Mouse (Mus musculus): Measurements from ENCODE around the gene Gdf7. TPM values are rescaled to one million over a fixed set of nuclear protein-coding genes. Genes with fewer than 3 reads are reported as not detected.

Gene Gdf7
- total RNA-seq, 1 experiment from 2014 or later, result not detected

DNA sequence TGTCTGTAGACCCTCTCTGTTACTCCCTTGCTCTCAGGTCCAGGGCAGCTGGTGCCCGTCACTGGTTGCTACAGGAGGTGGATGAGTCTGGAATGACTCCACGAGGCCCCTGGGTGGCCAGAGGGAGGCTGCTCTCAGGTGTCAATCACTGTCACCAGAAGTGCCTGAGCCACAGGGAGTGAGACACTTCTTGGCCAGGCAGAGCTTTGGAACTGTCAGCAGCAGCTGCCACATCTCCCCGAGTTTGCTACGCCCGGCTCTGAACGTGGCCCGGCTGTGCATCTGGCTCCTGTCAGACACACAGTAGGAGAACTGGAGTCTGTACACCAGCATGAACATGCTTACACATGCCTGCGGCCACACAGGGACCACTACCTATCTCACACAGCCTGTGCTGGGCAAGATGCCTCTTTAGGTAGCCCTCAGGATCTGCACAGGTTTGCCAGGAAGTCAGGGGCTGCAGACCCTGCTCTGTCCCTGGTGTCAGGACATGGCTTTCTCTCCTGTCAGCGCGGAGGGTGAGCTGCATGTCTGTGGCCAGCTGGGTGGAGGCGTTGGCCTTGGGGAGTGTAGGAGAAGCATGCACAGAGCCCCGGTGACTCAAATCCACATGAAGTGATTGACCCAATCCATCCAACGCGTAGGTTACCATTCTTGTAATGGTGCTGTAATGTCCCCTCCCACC, 29.9 kb upstream of the Gdf7 start:
- ATAC-seq (replicated peaks; ENCODE audit: insufficient number of reproducible peaks, low FRiP score, low TSS enrichment, poor library complexity, severe bottlenecking), result no peak

DNA sequence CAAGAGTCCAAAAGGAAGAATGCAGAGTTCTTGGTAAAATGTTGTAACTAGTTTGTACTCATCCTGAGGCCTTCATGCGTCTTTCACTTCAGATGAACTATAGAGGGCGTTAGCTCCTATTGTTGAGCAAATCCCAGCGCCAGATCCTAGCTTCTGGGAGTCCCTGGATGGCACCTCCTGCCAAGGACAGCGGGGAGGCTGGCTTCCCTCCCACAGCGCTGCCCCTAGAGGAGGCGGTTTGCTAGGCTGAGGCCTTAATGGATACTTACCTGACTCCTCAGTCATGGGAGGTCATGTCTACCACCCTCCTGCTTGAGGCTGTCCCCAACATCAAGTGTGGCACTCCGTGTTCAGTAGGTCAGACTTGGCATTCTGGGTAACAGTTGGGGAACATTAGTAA, 27.5 kb upstream of the Gdf7 start:
- no peak for ATAC-seq (replicated peaks; ENCODE audit: insufficient number of reproducible peaks, low FRiP score, low TSS enrichment, poor library complexity, severe bottlenecking)

DNA sequence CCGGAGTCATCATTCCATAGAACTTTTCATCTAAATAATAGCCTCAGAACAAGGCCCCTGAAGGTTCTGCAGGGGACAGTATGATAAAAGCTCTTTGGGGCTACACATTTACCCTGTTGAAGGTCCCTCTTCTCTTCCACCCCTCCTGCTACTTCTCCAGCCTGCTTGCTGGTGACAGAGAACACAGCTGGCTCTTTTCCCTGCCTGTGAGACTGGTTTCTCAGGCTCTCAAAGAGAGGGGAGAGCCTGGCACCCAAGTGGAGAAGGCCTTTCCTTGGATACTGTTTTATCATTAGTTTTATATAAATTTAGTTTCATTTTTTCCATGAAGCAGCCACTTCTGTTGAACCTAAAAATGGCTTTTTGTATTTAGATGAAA, 25.9 kb upstream of the Gdf7 start:
- ATAC-seq (replicated peaks; ENCODE audit: insufficient number of reproducible peaks, low FRiP score, low TSS enrichment, poor library complexity, severe bottlenecking), result no peak

DNA sequence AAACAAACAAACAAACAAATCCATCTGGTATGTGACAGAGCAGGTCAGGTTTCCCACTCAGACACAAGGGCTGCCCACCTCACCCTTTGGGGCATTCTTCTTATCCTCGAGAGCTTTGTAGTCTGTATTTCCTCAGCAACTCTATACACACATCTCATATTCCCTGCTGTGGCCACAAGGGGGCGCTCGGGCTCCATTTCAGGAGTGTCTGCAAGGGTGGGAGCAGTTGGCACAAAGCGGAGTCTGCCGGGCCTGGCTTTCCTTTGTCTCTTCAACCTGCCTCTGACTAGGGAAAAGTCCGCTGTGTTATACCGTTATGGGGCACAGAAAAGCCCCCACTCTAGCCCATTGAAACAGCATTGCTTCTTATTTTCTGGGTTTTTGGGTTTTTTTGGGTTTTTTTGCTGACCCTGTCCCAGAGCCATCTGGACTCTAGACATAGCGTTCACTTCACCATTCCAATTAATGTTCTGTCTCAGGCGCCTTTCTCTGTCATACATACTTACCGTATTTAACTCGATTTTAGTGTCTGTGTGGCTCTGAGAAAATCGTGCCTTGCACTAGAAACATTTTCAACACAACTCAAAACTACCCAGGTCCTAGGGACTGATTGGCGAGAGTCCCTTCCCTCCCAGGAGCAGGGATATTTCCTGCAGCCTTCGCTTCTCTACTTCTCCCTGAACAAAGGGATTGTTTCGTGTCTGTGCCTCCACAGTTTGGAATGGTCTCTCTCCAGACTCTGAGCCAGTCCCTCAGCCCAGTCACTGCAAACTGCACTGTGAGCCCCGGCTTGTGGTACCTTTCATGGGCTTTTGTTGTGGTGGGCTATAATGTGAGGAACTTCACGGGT, 25.3 kb upstream of the Gdf7 start:
- peak; percentile 81 for ATAC-seq (replicated peaks; ENCODE audit: insufficient number of reproducible peaks, low FRiP score, low TSS enrichment, poor library complexity, severe bottlenecking)

DNA sequence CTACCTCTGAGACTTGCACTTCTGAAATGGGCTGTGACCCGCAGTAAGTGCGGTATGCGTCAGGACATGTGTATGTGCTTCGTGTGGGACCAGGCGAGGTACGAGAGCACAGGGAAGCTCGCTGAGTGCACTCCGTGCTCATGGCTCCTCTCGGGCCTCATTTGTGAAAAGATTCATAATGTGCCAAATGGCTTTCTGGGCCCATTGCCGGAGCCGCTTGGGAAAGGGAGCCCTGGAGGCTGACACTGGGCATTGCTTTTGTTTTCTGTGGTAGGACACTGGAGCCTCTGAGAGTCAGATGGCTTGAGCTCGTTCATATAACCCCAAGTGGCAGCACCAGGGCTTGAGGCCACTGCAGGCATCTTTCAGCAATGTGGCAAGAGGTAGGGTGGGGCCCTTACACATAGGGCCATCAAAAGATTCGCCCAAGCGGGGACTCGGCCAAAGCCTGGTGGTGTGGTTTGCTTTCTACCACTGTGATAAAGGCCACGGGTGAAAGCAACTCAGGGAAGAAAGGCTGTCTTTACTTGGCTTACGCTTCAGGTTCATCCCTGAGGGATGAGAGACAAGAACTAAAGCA, 24.3 kb upstream of the Gdf7 start:
- no peak for ATAC-seq (replicated peaks; ENCODE audit: insufficient number of reproducible peaks, low FRiP score, low TSS enrichment, poor library complexity, severe bottlenecking)

DNA sequence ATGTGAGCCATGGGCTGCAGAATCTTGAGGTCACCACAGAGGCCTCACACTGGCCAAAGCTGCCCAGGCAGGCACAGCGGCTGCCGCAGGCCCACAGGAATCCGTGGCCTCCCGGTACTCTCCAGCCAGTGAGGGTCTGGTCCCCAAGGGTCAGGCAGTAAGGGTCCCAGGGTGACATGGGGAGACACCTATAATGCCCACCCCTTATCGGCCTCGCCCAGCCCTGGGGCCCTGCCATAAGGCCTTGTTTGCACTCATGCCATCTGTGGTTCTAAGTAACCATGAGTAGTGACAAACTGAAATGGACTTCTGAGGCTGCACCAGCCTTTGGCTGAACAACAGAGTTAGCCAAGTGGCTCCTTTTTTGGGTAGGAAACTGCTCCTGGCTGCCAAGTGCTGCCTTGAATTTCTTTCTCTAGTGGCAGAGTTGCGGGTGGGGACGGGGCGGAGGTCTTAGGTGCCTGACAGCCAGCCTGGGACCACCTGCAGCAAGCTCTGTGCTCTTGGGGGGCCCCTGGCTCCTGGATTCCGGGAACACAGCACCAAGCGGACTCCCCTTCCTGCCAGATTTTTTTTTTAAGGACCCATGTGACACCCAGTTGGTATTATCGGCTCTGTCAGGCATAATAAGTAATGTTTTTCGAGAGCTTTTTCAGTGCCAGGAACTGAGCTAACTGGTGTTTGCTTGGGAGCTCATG, 23.6 kb upstream of the Gdf7 start:
- ATAC-seq (replicated peaks; ENCODE audit: insufficient number of reproducible peaks, low FRiP score, low TSS enrichment, poor library complexity, severe bottlenecking), result no peak

DNA sequence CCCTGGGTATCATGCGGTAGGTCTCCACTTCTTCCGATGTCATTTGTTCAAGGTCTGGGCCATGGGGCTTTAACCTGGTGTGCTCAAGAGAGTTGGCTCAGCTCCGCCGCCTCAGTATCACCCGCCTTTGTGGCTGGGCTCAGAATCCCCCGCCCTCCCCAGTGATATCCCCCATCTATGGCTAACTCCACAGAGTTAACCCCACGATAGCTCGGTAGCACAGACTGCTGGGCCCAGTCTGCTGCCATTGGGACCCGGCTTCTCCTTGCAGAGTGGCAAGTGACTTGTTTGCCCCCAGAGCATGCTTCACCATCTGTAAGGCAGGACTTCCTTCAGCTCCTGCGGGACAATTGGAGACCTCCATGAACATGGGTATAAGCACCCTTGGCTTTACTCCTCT, 22.3 kb upstream of the Gdf7 start:
- ATAC-seq (replicated peaks; ENCODE audit: insufficient number of reproducible peaks, low FRiP score, low TSS enrichment, poor library complexity, severe bottlenecking), result no peak

DNA sequence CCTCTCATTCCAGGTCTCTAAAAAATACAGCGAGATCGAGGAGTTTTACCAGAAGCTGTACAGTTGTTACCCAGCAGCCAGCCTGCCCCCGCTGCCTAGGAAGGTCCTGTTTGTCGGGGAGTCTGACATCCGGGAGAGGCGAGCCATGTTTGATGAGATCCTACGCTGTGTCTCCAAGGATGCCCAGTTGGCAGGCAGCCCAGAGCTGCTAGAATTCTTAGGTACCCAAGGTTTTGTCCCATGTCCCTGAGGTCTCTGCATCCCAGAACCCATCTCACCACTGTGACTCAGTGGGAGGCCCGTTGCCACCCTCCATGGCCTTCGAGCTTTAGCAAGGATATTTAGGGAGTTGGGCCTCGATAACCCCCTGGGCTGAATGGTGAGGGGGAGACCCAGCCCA, 19.8 kb upstream of the Gdf7 start:
- ATAC-seq (replicated peaks; ENCODE audit: insufficient number of reproducible peaks, low FRiP score, low TSS enrichment, poor library complexity, severe bottlenecking), result no peak

DNA sequence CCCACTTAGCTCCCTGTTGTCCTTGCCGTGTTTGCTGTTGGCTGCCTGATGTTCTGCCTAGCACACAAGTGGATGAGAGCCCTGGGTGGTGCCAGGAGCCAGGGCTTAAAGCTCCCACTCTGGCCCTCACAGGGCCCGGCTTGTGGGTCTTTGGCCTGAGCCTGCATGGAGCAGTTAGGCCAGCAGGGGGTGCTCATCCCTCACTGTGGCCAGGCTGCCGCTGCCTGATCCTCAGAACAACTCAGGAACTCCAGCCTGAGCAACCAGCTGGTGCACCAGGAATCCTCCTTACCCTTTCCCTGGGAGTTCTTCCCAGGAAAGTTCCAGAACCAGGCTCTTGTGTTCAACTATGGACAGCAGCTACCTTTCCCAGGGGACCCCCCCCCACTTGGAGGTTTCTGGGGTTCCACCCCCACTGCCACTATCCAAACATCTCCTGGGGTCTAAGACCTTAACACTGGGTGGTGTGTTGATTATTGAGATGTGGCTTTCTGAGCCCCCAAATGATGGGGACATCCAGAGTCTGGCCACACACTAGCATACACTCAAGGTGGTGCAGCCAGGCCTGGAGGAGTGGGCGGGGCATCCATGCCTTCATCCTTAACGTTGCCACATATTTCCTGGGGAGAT, 18.4 kb upstream of the Gdf7 start:
- peak; percentile 48; the same call in 1 of the 2 replicates for ATAC-seq (replicated peaks; ENCODE audit: insufficient number of reproducible peaks, low FRiP score, low TSS enrichment, poor library complexity, severe bottlenecking)

DNA sequence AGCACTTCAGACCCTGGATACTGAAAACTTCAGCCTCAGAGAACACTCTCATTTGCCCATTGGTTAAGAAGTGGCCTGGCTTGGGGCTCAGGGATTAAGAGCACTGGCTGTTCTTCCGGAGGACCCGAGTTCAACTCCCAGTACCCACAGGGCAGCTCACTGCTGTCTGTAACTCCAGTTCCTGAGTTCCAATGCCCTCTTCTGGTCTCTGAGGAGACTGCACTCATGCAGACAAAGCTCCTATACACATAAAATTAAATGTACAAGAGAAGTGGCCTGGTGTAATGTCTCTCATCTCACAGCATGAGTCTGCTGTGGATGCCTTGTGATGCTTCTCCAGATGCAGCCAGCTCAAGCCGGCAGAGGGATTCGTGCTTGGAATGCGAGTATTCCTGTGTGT, 14.8 kb upstream of the Gdf7 start:
- ATAC-seq (replicated peaks; ENCODE audit: insufficient number of reproducible peaks, low FRiP score, low TSS enrichment, poor library complexity, severe bottlenecking), result no peak

DNA sequence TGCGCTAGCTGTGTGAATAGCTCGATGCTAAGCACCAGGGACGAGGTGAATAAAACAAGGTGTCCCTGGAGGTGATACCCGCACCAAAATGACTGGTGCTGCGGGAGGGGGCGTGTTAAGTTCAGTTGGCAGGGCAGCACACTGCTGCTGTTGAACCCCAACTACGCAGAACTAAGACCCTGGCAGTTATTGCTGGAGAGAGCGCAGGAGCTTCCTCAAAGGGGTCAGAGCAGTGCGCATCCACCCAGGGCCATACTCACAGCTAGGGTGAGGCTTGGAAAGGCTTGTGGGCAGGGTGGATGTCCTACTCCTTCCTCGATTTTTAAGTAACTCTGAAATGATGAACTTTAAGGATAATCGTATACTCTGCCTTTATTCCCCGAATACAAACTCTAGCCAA, 12.0 kb upstream of the Gdf7 start:
- no peak; the same call in 1 of the 2 replicates for ATAC-seq (replicated peaks; ENCODE audit: insufficient number of reproducible peaks, low FRiP score, low TSS enrichment, poor library complexity, severe bottlenecking)

DNA sequence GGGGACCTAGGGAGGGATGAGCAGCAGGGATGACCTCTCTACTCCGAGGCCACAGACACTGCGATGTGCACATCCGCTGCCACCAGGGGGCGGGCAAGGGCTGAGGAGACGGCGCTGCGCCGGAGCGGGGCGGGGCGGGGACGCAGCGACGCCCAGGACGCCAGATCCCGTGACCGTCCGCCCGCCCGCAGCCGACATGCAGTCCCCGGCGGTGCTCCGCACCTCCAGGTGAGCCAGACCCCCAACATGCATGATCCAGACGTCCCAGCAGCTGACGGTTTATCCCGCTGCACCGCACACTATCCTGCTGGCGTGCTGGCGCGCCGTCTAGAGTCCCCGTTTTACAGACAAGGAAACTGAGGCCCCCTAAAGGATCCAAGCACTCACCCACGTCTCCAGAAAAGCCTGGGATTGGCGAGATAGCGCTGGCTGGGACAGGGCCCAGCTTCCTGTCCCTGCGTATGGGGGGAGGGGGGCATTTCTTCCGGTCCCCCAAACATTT, 11.6 kb upstream of the Gdf7 start, which contains the start of gene Hs1bp3:
Gene Hs1bp3, plus strand, starts transcription at position 163 of the 502 bp plus-strand sequence.
- ATAC-seq (replicated peaks; ENCODE audit: insufficient number of reproducible peaks, low FRiP score, low TSS enrichment, poor library complexity, severe bottlenecking), result peak; percentile 75

DNA sequence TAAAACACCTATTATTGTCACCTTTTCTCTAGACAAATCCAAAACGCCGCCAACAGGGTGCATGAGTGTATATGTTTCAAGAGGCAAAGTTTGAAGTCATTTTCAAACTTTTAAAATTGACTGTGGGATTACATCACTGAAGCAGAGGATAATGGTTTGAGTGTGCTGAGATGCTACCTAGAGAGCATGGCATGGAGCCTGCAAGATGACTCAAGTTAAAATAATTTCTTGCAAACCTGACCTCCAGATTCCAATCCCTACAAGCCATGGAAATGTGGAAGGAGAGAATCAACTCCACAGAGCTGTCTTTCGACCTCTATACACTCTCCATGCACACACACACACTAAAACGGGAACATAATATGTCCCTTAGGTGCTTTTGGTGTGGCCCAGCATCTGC, 10.5 kb upstream of the Gdf7 start:
- no peak for ATAC-seq (replicated peaks; ENCODE audit: insufficient number of reproducible peaks, low FRiP score, low TSS enrichment, poor library complexity, severe bottlenecking)

DNA sequence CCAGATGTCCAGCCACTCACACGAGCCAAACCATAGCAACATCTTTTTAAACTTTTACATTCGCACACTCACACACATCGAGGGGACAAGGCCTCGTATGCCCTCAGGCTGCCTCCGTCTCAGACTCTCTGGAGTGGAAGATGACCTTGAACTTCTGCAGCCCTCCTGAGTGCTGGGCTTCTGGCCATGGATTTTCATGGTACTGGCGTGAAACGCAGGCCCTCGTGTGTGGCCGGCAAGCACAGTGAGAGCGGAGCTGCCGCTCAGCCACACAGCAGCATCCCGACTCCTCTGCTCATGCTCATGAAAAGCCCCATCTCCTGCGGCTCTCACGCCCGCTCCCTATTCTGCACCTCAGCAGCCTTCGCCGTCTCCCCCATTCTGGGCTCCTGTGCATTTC, 9.2 kb upstream of the Gdf7 start:
- no peak for ATAC-seq (replicated peaks; ENCODE audit: insufficient number of reproducible peaks, low FRiP score, low TSS enrichment, poor library complexity, severe bottlenecking)

DNA sequence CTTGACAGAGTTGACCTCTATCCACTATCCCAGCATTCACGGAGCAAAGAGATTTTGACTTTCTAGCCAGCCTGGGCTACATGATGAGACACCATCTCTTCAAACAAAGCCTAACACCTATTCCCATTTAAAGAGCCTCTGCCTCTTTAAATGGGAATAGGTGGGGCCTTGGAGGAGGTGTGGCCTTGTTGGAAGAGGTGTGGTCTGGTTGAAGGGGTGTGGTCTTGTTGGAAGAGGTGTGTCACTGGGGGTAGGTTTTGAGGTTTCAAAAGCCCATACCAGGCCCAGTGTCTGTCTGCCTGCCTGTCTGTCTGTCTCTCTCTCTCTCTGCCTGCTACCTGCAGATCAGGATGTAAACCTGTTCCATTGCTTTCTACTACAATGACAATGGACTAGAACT, 5.2 kb upstream of the Gdf7 start:
- no peak for ATAC-seq (replicated peaks; ENCODE audit: insufficient number of reproducible peaks, low FRiP score, low TSS enrichment, poor library complexity, severe bottlenecking)

DNA sequence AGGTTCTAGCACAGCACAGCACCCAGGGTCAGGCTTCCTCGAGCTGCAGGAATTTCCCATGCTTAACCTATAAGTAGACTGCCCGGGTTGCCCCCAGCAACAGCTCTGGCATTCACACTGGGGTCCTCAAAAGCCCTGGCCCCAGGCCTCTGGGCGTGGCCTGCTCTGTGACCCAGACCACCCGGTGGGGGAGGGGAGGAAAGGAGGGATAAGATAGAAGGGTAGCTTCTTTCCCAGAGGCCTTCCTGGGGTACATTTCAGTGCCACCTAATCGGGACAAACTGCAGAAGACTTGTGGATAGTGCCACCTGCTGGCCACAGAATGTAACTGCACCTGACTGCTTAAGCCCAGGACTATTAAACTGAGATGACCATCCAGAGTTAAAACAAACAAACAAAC, 4.7 kb upstream of the Gdf7 start:
- 0 out of 2 replicates have a peak, but pooled peaks have one; percentile 61 for ATAC-seq (replicated peaks; ENCODE audit: insufficient number of reproducible peaks, low FRiP score, low TSS enrichment, poor library complexity, severe bottlenecking)

DNA sequence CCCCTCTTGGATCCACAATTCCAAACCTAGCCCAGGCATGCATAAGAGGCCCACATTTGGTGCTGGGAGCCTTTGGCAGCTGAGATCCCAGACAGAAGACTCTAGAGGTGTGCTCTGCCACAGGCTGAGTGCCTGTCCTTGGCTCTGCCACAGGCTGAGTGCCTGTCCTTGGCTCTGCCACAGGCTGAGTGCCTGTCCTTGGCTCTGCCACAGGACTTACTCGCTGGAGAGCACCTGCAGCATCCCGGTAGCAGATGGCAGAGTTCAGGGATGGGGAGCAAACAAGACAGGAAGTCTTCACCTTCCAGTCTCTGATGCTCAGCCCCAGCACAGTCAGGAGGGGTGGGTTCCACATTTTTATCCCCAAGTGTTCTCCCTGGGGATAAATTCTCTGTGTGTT, 3.5 kb upstream of the Gdf7 start:
- ATAC-seq (replicated peaks; ENCODE audit: insufficient number of reproducible peaks, low FRiP score, low TSS enrichment, poor library complexity, severe bottlenecking), result no peak

DNA sequence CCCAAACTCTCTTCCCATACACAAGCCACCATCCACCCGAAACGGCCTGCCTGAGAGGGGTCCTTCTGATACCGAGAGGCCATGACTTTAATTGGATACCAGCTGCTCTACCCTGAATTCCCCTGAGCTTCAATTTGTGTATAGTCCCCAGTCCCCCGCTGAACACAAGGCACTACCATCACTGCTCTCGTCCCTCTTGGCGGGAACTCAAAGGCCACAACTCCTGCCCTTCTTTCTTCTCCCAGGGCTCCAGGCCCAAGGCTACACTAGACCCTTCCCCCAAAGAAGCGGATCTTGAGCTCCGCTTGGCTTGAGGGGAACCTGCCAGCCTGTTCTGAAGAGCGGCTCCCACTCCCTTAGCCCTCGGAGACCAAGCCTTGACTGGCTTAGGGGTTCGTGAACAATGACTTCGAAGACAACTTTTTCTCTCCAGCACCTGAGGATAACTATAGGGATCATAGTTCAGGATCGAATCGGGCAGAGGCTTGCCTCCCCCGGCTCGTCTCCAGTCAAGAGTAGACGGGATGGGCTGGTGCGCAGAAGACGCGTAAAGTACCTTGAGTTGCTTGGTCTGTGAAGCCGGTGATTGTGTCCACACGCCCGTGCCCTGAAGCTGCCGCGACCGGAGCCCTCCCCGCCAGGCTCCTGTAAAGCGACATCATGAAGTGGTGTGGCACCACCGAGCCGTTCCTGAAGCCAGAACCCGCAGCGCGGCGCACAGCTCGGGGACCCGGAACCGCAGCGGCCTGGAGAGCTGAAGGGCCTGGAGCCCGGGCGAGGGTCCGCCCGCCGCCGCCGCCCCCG, 541 bp downstream of the Gdf7 start:
- no peak for ATAC-seq (replicated peaks; ENCODE audit: insufficient number of reproducible peaks, low FRiP score, low TSS enrichment, poor library complexity, severe bottlenecking)

Measured in monocyte, adult 5-6 weeks (primary cell).